Mouse (Mus musculus): ENCODE measurements around the gene Parn. TPM values are rescaled to one million over a fixed set of nuclear protein-coding genes. Genes with fewer than 3 reads are reported as not detected.

Gene Parn
- polyA plus RNA-seq, 2 experiments = 23.5 to 41.1 TPM

DNA sequence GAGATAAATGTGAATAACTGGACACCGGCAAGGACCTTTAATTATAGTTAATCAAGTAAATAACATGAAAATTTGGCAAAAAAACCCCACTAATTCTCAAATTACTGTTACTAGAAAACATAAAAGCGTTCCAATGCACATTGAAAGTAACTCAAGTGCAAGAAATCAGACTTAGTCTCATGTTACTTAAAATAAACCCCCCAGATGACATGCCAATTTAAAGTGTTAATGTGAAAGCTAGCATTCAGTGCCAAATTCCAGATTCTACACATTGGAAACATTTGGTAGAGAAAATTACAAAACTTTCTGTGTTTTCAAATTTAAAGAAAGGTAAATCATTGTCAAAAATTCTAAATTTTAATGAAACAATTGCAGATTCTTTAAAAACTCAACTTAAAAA lies 110.2 kb downstream of the Parn start:
- Histone ChIP-seq H3K4me3 (replicated peaks; ENCODE audit: low read length) (no peak overlapping the region), H3K4me1 (ENCODE audit: control insufficient read depth, insufficient read depth, low read length) (no peaks in the 10 kb centered on the region), H3K27me3 (ENCODE audit: control insufficient read depth, insufficient read depth, low read length) (no peaks in the 10 kb centered on the region), H3K9ac (ENCODE audit: low read depth, low read length, severe bottlenecking) (no peak overlapping the region), H3K4me2 (replicated peaks; ENCODE audit: low read depth, low read length, severe bottlenecking) (no peak overlapping the region), H3K27ac (replicated peaks; ENCODE audit: low read depth, low read length) (no peak overlapping the region), H3K36me3 (ENCODE audit: control insufficient read depth, insufficient read depth, low read length) (0 out of 2 replicates have a peak, but pooled peaks cover 3% of the 10 kb centered on the region), H3K9me3 (ENCODE audit: control insufficient read depth, low read length) (no peaks in the 10 kb centered on the region)
- ATAC-seq (ENCODE audit: low FRiP score, low read depth) (no peak), DNase-seq (ENCODE audit: low spot score) (no peak)
- no peak for TF ChIP-seq POLR2A (IDR thresholded peaks at IDR 0.05; ENCODE audit: borderline replicate concordance, extremely low read depth, insufficient read depth, insufficient read length)
- WGBS = 62% methylated on average over 2 of the region's 2 CpGs

DNA sequence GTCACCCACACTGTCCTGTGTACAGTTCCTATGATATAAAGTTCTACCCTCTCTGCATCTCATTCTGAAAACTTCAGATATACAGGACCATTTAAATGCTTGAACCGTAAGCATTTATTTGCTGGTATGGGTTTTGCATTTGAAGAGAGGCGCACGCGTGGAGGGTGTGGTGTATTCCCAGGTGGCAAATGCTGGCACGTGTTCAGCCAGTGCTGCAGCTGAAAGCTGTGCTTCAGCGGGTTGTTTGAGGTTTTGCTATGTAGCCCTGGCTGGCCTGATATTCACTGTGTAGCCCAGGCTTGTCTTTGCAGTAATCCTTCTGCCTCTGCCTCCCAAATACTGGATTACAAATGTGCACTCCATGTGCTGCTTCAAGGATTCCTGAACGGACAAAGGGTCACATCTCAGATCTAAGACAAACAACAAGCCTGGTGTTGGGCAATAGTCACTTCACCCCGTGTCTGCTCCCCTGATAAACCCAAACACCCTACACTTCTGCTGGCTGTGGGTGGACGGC lies 111.0 kb downstream of the Parn start:
- no peak overlapping the region for H3K9ac ChIP-seq (ENCODE audit: low read depth, low read length, severe bottlenecking)
- H3K4me1 ChIP-seq (ENCODE audit: control insufficient read depth, insufficient read depth, low read length) = no peaks in the 10 kb centered on the region
- 81% methylated on average over 9 of the region's 9 CpGs for WGBS
- H3K4me2 ChIP-seq (replicated peaks; ENCODE audit: low read depth, low read length, severe bottlenecking) = no peak overlapping the region
- H3K27ac ChIP-seq (replicated peaks; ENCODE audit: low read depth, low read length) = no peak overlapping the region
- no peak for TF ChIP-seq POLR2A (IDR thresholded peaks at IDR 0.05; ENCODE audit: borderline replicate concordance, extremely low read depth, insufficient read depth, insufficient read length)
- H3K9me3 ChIP-seq (ENCODE audit: control insufficient read depth, low read length) = no peaks in the 10 kb centered on the region
- H3K27me3 ChIP-seq (ENCODE audit: control insufficient read depth, insufficient read depth, low read length) = no peaks in the 10 kb centered on the region
- 0 out of 2 replicates have a peak, but pooled peaks cover 3% of the 10 kb centered on the region for H3K36me3 ChIP-seq (ENCODE audit: control insufficient read depth, insufficient read depth, low read length)
- H3K4me3 ChIP-seq (replicated peaks; ENCODE audit: low read length) = no peak overlapping the region
- ATAC-seq (ENCODE audit: low FRiP score, low read depth) (peak; percentile 15; the same call in 1 of the 2 replicates), DNase-seq (ENCODE audit: low spot score) (no peak)

DNA sequence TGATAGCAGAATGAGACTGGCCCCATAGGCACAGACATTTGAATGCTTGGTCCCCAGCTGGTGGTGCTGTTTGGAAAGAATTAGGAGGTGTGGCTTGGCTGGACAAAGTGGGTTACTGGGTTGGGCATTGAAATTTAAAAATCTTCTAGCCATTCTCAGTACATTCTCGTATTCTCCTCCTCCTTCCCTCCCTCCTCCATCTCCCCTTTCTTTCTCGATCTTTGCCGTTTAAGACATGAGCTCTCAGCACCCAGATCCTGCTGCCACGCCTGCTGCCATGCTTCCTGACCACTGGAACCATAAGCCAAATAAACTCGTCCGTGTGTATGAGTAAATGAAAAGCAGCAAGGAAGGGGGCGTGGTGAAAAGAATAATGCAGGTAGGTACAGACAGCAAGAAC lies 111.5 kb downstream of the Parn start:
- H3K36me3 ChIP-seq (ENCODE audit: control insufficient read depth, insufficient read depth, low read length) = no peaks in the 10 kb centered on the region
- H3K27me3 ChIP-seq (ENCODE audit: control insufficient read depth, insufficient read depth, low read length) = no peaks in the 10 kb centered on the region
- no peaks in the 10 kb centered on the region for H3K4me1 ChIP-seq (ENCODE audit: control insufficient read depth, insufficient read depth, low read length)
- WGBS = 85% methylated on average over 7 of the region's 7 CpGs
- TF ChIP-seq POLR2A (IDR thresholded peaks at IDR 0.05; ENCODE audit: borderline replicate concordance, extremely low read depth, insufficient read depth, insufficient read length) = no peak
- H3K4me3 ChIP-seq (replicated peaks; ENCODE audit: low read length) = no peak overlapping the region
- no peaks in the 10 kb centered on the region for H3K9me3 ChIP-seq (ENCODE audit: control insufficient read depth, low read length)
- no peak overlapping the region for H3K27ac ChIP-seq (replicated peaks; ENCODE audit: low read depth, low read length)
- H3K9ac ChIP-seq (ENCODE audit: low read depth, low read length, severe bottlenecking) = no peak overlapping the region
- no peak for DNase-seq (ENCODE audit: low spot score)
- H3K4me2 ChIP-seq (replicated peaks; ENCODE audit: low read depth, low read length, severe bottlenecking) = no peak overlapping the region
- ATAC-seq (ENCODE audit: low FRiP score, low read depth) = no peak

DNA sequence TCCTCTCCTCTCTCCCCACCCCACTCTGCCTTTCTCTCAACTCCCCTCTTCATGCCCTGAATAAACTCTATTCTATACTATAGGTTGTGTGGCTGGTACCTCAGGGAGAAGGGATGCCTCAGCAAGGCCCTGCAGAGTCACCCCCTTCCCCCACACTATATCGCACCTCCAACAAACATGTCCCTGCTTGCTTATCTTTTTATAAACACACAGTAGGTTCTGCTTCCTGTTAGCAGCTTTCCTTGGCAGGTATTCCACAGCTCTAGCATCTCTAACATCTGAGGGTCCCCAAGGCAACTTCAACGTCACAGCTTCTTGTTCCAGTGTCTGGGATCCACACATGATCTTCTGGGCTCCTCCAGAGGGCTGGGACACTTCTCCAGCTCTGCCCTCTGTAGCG lies 117.3 kb downstream of the Parn start:
- H3K9ac ChIP-seq (ENCODE audit: low read depth, low read length, severe bottlenecking) = no peak overlapping the region
- no peak overlapping the region for H3K4me2 ChIP-seq (replicated peaks; ENCODE audit: low read depth, low read length, severe bottlenecking)
- no peaks in the 10 kb centered on the region for H3K27me3 ChIP-seq (ENCODE audit: control insufficient read depth, insufficient read depth, low read length)
- H3K9me3 ChIP-seq (ENCODE audit: control insufficient read depth, low read length) = peaks cover 15% of the 10 kb centered on the region
- no peaks in the 10 kb centered on the region for H3K4me1 ChIP-seq (ENCODE audit: control insufficient read depth, insufficient read depth, low read length)
- no peak overlapping the region for H3K4me3 ChIP-seq (replicated peaks; ENCODE audit: low read length)
- ATAC-seq (ENCODE audit: low FRiP score, low read depth) = no peak
- no peak for DNase-seq (ENCODE audit: low spot score)
- no peak overlapping the region for H3K27ac ChIP-seq (replicated peaks; ENCODE audit: low read depth, low read length)
- no peak for TF ChIP-seq POLR2A (IDR thresholded peaks at IDR 0.05; ENCODE audit: borderline replicate concordance, extremely low read depth, insufficient read depth, insufficient read length)
- peaks cover 9% of the 10 kb centered on the region; the same call in 1 of the 2 replicates for H3K36me3 ChIP-seq (ENCODE audit: control insufficient read depth, insufficient read depth, low read length)
- WGBS = 95% methylated on average over 3 of the region's 3 CpGs

DNA sequence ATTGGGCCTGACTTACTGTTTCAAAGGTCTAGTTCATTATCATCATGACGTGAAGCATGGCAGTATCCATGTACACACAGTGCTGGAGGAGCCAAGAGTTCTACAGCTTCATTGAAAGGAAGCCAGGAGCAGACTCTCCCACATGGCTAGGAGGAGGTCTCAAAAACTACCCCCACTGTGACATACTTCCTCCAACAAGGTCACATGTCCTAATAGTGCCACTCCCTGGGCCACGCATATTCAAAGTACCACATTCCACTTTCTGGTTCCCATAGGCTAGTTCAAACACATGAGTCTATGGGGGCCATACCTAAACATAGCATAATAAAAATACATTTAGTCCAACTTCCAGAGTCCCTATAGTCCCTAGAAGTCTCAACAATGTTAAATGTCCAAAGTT lies 118.0 kb downstream of the Parn start:
- no peak for DNase-seq (ENCODE audit: low spot score)
- no peak for ATAC-seq (ENCODE audit: low FRiP score, low read depth)
- peaks cover 9% of the 10 kb centered on the region; the same call in 1 of the 2 replicates for H3K36me3 ChIP-seq (ENCODE audit: control insufficient read depth, insufficient read depth, low read length)
- WGBS = 83% methylated on average over 2 of the region's 2 CpGs
- no peak overlapping the region for H3K4me3 ChIP-seq (replicated peaks; ENCODE audit: low read length)
- no peak overlapping the region for H3K9ac ChIP-seq (ENCODE audit: low read depth, low read length, severe bottlenecking)
- no peak overlapping the region for H3K4me2 ChIP-seq (replicated peaks; ENCODE audit: low read depth, low read length, severe bottlenecking)
- no peaks in the 10 kb centered on the region for H3K4me1 ChIP-seq (ENCODE audit: control insufficient read depth, insufficient read depth, low read length)
- H3K27ac ChIP-seq (replicated peaks; ENCODE audit: low read depth, low read length) = no peak overlapping the region
- no peak for TF ChIP-seq POLR2A (IDR thresholded peaks at IDR 0.05; ENCODE audit: borderline replicate concordance, extremely low read depth, insufficient read depth, insufficient read length)
- no peaks in the 10 kb centered on the region for H3K27me3 ChIP-seq (ENCODE audit: control insufficient read depth, insufficient read depth, low read length)
- H3K9me3 ChIP-seq (ENCODE audit: control insufficient read depth, low read length) = peaks cover 19% of the 10 kb centered on the region

Data from limb, embryonic 14.5 days (tissue).